Mouse (Mus musculus) ES-E14 (cell line): ENCODE measurements around the gene Mavs.

Experiments used
- MAFK ChIP-seq: IDR thresholded peaks from 2 replicates; pipeline ENCODE4 v1.6.1; 2014; ENCODE audit warnings: mild to moderate bottlenecking, low read depth, low read length, inconsistent platforms; ENCODE audit not compliant: insufficient read depth
- ZC3H11A ChIP-seq: IDR thresholded peaks from 2 replicates; pipeline ENCODE4 v1.6.1; 2012; ENCODE audit warnings: low read depth, mild to moderate bottlenecking, inconsistent platforms, low read length, borderline replicate concordance

DNA sequence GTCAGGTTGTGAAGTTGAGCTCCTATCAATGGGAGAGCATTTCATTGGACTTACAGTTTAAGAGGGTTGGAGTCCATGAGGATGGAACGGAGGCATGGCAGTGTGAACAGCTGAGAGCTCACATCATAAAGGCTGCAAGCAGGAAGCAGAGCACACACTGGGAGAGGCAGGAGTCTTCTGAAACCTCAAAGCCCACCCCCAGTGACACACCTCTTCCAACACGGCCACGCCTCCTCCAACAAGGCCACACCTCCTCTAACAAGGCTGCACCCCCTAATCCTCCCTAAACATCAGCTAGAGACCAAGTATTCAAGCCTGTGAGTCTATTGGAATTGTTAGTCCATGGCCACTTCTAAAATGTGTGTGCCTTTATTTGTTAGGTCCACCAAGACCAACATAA lies 21.9 kb downstream of the Mavs start:
- TF ChIP-seq MAFK: no peak
- no peak for TF ChIP-seq ZC3H11A
